Mouse (Mus musculus) ZHBTc4 (cell line): ENCODE data around the gene Bank1.

Experiments used
- DNase-seq: peaks from one replicate; pipeline ENCODE4 v3.0.0-alpha.2; 2011; ENCODE audit warnings: low read depth, low spot score

Bank1 gene

DNA sequence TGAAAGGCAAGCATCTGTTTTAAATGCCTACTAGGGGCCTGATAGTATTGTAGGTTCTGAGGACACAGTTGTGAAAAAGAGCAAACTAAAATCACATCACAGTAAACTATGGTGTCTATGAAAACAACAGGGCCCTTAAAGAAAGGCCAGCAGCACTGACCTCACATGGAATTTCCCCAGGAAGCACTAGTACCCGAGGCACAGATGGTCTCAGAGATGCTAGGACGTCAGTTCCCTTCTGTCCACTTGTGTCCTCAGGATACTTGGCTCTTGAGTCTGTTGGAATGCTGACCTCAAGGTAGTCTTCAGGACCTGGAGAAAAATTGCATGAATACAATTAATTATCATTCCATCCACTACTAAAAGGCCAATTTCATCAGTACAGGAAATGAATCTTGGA is 71.2 kb downstream of the Bank1 start:
- DNase-seq = no peak

DNA sequence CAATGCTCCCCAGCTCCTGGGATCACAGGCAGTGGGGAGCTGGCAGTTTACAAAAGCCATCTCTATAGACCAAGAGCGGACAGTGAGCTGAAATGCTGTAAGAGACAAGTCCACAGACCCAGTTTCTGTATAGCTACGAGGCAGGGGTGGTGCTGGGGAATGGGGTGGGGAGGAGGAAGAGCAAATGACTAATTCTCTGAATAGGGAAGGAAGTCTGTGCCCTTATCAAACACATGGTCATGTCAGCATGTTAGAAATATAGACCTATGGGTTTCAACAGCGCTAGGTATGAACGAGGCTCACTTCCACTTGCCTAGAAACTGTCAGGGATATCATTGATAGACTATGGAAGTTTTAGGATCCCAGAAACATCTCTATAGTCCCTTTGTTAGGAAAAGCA is 73.0 kb downstream of the Bank1 start:
- DNase-seq = no peak

DNA sequence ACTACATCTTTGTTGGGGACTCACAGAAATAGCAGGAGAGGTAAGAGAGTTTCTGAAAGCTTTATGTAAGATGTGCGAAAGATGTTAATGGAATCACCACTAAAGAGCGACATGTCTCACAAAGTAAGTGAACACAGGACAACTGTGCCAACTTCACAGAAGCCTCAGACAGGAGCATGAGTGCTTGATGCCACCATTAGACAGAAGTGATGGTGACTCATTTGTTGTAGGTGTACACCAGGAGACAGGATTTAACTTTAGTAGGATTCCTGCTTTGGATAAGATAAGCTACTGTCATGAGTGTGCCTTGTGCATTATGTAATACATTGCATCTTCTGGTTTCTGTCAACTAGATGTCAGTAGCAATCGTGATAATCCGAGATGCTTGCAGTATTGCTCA is 74.3 kb downstream of the Bank1 start:
- DNase-seq = no peak

DNA sequence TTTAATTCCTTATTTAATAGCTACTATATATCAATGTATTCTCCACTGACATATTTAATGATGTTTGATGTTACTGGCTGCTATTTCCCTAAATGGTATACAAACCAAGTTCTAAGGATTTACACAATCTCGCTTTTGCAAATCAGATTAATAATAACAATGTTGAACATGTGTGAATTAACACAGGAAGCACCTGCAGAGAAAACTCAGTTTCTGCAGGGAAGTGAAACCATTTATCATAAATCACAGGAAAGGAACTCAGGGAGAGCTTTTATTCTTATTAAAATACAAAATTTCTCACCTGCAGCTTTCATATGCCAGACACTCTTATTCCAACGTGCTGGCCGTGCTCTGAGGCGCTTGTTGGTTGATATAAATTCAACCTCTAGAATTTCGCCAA is 78.5 kb downstream of the Bank1 start:
- DNase-seq = no peak

DNA sequence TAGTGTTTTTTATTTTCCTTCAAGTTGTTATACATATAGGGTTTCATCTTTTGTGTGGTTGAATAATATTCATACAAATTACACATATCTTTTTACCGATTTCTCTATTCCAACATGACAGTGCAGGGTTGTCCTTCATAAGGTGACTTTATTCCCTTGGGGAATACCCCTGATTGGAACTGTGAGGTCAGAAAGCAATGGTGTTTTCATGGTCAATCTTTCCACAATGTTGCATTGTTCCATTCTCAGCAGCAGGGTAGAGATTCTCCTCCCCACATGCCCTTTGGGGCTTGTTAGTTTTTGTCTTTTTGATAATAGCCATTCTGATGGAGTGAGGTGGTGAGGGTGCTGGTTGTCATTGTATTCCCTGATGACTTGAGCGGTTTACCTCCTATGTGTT is 80.9 kb downstream of the Bank1 start:
- DNase-seq = no peak

DNA sequence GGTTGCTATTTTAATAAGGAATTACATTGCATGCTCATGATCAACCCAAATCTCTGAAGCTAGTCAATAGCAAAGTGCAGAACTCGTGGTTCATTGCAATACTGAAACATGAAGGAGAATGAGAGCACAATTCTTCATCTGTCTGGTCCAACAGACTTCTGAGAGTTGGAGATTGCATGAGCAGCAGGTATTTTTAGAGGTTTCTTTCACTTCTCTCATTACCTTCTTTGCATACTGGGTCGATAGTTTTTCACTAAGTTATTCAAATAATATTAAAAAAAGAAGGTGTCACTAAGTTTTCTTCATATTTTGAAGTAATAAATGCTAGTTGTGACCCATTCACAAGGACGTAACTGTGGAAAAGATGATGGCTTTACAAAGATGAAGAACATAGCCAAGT is 87.1 kb downstream of the Bank1 start:
- no peak for DNase-seq

DNA sequence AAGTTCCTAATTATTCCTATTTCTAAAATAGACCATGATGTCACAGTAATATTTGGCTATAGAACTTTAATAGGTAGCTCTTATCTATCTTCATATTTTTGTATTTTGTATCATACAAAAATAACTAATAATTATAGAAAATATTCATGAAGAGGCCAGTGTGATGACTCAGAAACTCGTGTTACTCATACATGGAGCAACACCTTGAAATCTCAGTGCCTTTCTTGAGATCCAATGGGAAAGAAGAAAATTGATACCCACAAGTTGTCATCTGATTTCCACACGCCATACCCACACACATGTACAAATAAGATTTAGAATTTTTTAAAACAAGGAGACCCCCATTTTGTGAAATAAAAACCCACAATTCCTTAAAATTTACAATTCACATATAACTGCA is 92.4 kb downstream of the Bank1 start:
- DNase-seq = no peak

DNA sequence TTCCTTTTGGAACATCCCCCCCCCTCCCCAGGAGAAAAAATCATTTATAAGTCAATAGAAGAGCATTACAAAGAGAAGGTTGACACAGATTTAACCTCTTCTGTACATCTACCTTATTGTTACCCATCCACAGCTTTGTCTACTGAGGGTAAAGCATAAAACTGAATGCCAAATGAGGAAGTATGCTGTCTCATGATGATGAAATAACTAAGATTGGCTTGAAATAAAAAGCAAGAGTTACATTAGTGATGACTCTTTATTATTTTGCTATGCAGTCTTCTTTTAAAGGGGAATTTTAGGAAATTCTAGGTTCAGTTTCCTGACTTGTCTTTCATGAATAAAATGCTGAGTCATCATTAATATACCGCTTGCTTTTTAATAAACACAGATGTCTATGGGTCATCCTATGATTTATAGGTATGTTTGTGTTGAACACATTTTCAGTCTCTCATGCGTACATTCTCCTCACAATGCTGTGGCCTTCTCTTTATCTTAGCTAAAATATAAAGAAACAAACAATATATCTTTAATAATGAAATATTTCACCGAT is 95.2 kb downstream of the Bank1 start:
- DNase-seq = no peak

DNA sequence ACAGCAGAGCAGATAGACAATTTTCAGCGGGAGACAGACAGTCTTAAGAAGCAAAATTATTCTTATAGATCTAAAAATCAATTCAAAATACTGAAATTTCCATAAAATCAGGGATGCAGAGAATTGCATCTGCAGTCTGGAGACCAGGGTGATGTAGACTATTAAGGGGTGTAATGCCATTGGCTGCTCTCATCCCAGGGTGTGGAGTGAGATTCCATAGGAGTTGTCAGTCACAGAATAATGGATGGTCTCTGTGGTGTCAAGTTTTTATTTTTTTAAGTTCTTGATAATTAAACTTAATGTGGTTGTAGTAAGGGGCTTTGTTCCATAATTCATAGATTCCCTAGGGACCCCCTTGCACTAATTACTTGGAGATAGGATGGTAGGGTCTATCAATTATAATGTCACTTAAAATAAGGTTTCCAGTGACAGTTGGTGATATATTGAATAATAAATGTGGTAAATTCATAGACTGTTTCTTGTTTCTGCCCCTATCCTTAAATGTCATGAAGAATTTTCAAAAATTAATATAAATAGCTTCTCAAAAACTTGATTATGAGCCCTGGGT is 136.1 kb downstream of the Bank1 start:
- DNase-seq = no peak

DNA sequence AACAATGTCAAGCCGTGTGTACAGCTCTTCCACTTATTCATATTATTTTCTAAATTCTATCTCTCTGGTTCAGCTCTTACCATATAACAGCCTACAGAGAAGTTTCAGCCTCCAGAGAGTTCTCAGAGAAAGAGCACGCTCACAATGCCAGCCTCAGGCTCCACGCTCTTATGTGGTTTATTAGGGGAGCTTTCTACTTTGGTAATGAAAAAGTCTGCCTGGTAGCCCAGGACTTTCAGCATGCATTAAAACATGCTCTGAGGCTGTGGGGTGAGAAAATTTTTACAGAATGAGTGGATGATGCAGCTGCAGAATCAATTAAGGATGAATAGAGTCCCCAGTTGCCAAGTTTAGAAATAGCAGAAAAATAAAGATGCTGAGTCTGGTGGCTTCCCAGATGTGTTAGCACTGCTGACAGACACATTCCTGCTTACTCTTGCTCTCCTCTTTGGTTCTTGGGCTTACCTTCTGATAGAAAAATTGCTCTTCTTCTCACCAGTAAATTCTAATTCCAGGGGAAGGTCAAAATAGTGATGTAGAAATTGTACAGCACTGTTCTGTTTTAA is 139.2 kb downstream of the Bank1 start:
- no peak for DNase-seq

DNA sequence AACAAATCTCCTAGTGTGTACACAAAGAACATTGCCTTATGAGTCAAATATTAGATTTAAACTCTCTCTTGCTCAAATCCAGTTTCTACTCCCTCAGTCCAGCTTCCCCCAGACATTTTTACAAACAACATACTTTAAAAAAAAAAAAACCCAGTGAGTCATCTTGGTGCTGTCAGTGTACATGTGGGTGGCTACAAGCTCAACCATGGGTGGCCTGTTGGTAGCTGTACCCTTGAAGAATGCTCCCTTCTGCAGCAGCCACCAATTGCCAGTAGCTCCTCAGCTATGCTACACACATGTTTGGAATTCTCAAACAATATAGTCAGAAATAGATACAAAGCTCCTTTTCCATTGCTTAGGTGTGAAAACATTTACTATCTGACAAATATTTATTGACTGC is 154.2 kb downstream of the Bank1 start:
- DNase-seq = no peak

DNA sequence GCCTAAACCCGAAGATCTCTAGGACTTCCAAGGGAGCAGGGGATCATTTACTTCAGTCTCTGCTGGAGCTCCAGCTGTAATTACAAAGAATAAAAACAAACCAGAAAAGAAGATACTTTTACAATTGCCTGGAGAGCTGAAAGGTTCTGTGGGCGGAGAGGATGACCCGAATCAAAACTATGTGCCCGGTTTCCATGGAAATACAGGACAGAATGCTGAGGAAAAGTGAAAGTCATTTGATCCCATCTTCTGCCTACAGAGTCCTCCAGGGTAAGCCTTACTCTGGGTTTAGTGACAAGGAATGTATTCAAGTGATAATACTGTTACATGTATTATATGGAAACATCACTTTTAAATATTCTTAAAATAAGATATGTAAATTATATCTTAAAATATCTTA is 157.8 kb downstream of the Bank1 start:
- DNase-seq = no peak

DNA sequence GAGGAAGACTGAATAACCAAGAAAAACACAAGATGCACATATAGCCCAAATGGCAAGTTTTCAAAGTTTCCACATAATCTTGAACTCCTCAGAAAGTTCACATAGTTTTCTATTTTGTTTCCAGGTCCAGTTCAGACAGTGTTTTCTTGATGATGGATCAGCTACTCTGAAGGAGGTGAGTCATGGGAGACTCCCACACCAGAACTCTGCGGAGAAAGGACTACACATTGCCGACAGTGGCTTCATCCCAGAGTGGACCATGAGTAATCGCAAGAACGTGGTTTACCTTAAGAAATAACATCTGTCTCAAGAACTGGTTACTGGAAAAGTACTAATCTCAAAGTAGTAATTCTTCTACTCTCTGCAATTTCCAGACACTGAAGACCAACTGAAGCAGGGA is 159.2 kb downstream of the Bank1 start:
- no peak for DNase-seq

DNA sequence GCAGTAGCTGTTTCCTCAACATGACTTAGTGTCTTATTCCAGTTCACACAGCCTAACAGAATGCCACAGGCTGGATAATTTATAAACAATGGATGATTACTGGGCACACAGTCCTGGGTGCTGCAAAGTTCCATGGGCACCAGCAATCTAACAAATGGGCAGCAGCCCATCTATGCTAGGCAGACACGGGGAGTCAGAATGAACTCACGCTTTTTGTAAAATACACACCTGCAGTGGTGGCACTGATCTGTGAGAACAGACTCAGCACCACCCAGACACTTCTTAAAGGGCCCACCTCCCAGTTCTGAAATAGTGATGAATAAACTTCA is 159.9 kb downstream of the Bank1 start:
- DNase-seq = no peak

DNA sequence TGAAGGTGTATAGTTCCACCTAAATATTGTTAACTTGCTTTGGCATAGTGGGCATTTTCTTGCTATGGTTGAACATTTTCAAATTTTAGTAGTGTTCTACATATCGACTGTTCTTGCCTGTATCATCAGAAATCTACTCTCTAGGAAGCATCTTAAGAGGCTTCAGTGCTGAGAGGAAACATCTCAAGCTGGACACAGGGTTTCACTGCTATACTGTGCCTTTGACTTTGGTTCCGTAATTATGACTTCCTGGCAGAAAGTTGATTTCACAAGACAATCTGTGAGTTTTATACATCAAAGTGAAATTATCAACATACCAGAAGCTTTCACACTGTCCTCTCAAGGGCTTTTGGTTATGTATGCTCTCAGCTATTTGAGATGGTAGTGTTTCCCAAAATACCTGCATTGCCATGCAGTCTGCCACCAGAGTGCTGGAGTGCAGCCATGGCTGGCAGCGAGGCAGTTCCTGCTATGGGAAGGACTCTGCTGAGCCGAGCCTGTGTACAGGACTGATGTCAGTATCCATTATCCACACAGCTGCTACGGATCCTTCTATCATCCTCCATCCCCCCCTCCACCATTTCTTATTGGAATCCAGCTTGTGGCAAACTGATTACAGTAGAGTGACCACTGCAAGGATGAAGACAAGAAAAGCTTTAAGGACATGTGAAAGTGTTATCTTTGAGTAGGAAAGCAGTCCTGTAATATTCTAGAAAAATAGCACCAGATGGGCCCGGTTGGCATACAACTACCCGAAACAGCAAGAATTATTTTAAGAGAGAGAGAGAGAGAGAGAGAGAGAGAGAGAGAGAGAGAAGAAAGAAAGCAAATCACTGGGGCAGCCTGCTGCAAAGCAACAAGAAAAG is 160.5 kb downstream of the Bank1 start:
- DNase-seq = no peak

DNA sequence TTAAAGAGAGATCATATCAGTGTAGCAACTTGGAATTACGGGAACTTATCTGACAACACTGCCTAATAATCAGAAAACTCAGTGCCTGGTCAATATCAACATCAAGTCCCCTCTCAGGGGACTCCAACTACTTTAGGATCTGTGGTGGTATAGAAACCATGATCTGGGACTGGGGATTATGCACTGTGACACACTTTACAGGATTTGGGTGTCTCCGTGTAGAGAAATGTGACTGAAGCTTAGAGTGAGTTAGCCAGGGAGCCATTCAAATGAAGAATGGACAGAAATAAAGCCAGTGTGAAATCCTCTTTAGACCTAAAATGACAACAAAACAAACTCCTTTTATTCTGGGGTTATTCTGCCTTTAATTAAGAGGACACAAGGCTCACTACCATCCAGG is 167.8 kb downstream of the Bank1 start:
- no peak for DNase-seq

DNA sequence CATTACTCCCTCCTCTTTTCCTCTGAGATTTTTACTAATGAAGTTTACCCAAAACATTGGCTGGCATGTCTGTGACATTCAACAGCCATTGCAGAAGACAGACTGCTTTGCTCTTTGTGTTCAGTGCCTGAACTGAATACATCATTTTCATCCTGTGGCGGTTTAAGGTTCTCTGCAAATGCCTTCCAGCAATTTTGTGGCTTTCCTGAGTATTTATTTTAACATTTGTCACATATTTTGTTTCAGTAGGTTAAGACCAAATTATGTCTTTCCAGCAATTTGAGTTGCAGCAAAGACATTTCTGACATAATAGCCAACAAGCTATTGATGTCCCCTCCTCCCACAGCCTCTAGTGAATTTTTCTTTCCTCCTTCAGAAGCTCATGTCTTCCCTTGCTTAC is 170.3 kb downstream of the Bank1 start:
- no peak for DNase-seq

DNA sequence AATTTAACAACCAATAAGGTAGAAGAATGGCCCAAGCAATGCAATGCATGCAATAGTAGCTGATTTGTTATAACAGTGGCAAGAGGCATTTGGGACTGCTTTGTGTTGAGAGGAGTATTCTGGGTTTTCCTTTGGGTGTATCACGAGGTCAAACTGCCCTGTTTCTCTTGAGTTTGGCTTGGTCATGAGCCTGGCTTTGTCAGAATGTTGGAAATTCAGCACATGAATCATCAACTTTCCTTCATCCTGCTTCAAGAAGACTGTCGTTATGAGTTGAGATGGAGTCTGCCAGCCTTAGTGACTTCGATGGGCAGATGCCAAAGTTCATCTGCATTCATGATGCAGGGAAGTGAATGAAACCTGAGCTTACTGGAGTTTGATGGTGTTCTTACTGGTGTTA is 175.0 kb downstream of the Bank1 start:
- DNase-seq = no peak

DNA sequence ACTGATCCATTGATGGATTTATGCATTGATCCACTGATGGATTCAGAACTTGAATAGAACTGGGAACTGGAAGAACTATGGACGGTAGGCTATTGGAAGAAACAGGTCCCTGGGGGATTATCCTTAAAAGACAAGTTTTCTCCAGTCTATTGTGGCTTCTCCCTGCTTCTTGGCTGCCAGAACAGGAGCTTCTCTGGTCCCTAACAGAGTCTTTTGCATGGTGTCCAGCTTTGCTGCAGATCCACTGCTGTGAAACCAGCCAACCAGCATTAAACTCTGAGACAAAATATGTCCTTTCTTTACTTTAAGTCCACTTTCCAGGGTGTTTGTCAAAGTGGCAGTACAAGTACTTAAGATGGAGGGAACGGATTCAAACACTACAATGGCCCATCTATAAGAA is 178.7 kb downstream of the Bank1 start:
- DNase-seq = no peak

DNA sequence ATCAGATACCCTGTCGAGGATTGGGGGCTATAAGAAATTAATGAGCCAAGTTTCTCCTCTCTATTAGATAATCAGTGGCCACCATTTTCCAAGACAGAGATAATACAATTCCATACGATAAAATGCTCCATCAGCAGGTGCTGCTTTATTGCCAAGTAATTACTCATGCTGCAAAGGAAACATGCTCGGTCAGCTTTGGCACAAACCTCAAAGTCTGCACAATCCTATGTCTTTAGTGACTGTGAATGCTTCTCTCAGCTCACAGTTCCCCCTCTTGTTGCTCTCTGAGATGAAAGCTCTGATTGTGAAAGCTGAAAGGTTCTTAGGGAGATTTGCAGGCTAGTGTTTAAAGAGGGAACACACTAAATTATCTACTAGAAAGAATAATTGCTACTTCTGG is 193.9 kb downstream of the Bank1 start:
- no peak for DNase-seq

DNA sequence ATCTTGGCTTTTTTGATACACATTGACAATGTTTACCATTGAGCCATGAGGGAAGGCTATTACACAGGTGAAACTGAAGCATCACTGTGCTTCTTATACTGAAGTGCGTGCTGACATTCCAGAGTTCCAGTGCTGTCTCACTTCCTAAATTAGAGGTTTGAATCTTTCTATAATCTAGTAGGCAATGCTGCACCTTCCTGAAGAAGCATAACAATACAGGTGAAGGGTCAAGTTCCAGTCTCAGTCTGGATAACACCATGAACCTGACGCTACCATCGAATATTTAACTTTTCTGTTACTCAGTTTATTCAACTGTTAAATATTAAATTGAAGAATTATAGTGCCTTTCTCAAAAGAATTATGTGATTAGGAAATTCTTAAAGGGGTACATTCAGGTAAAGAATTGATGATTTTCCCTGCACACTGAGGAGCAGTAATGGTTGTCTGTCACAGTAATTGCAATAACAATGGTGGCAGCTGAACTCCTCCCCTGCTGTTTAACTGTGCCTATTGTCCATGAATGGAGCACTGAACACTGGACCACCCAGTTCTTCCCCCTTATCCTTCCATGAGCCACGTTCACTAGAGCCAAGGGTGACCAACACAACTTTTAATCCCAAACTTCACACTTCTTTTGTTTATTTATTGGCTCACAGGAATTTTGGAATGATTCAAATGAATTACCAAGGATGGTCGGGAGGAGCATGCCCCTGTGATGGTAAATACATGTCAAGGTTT is 210.2 kb downstream of the Bank1 start:
- DNase-seq = peak; percentile 87

DNA sequence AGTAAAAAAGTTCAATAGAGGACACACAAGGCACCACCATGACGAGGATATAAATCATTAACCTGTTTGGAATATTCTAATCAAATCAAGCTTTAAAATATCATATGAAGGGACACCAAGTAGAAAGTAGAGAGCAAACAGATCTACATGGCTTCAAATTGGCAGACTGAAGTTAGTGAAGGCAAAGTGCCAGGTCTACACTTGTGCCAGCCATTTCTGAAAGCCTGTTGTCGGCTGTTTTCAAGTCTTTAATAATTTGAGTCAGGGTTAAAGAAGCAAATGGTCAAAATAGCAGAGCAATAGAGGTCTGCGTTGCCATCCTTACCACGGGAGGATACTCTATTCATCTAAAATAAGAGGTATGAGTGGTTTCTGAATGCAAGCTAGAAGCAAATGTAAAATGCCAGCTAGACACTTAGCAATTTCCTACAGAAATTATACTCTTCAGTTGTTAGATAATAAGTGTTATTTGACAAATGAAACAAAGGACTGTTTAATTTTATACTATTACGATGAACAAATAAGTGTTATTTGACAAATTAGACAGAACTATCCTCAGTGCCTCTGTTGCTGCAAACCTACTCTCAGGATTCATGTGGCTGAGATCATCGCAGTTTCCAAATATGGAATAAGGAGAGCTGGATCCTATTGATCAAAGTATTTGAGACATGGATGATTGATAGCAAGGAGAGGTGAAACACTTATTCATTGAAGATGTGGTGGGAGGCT is 216.3 kb downstream of the Bank1 start:
- DNase-seq = no peak
